Mouse (Mus musculus) small intestine, adult 2 months (tissue): Measurements from ENCODE around the gene Adgra3. TPM values are rescaled to one million over a fixed set of nuclear protein-coding genes. Genes with fewer than 3 reads are reported as not detected.

ENCODE experiments used
- H3K27ac ChIP-seq: fragments of 200-500 bp; 2 replicates; pipeline ENCODE4 v1.5.1; 2012; ENCODE audit warnings: low read depth, low read length, control low read depth, inconsistent platforms; ENCODE audit not compliant: insufficient read depth
- H3K27me3 ChIP-seq: fragments of 200-500 bp; 2 replicates; pipeline ENCODE4 v1.6.1; 2012; ENCODE audit warnings: mild to moderate bottlenecking, moderate library complexity, low read length, inconsistent platforms; ENCODE audit not compliant: control insufficient read depth, insufficient read depth
- H3K36me3 ChIP-seq: fragments of 200-500 bp; 2 replicates; pipeline ENCODE4 v1.6.1; 2012; ENCODE audit warnings: mild to moderate bottlenecking, low read length, control low read depth, inconsistent platforms; ENCODE audit not compliant: control insufficient read depth, insufficient read depth
- H3K4me1 ChIP-seq: fragments of 200-500 bp; 2 replicates; pipeline ENCODE4 v1.6.1; 2012; ENCODE audit warnings: low read length, inconsistent platforms, mixed read lengths; ENCODE audit not compliant: control insufficient read depth, insufficient read depth, insufficient read length
- H3K4me3 ChIP-seq: fragments of 200-500 bp; 2 replicates; pipeline ENCODE4 v1.5.1; 2012; ENCODE audit warnings: low read depth, mild to moderate bottlenecking, control low read depth, inconsistent platforms, low read length, moderate library complexity
- CTCF ChIP-seq: fragments of 200-500 bp; IDR thresholded peaks from 2 replicates; pipeline ENCODE4 v1.5.1; 2012; ENCODE audit warnings: low read depth, mild to moderate bottlenecking, control low read depth, inconsistent platforms, low read length, moderate library complexity, mixed read lengths; ENCODE audit not compliant: insufficient replicate concordance, insufficient read length; ENCODE audit errors: extremely low read depth
- POLR2A ChIP-seq: fragments of 200-500 bp; IDR thresholded peaks from 2 replicates; pipeline ENCODE4 v1.6.1; 2012; ENCODE audit warnings: low read depth, mild to moderate bottlenecking, control low read depth, inconsistent platforms, low read length, moderate library complexity
- WGBS: fragments of 180-500 bp; shearing (Covaris S2); methylation state at CpG from one replicate; pipeline ENCODE4 v1.1.7; 2018; 5-methylcytosine and 5-hydroxymethylcytosine counted together
- polyA plus RNA-seq: library from polyadenylated mRNA; depleted of rRNA; stranded (reverse); fragments of >200 nt; gene quantifications from 2 replicates; pipeline ENCODE4 v1.2.3, GENCODE M21; 2012

Adgra3 gene
- polyA plus RNA-seq, 1 experiment, result 18.2 TPM

DNA sequence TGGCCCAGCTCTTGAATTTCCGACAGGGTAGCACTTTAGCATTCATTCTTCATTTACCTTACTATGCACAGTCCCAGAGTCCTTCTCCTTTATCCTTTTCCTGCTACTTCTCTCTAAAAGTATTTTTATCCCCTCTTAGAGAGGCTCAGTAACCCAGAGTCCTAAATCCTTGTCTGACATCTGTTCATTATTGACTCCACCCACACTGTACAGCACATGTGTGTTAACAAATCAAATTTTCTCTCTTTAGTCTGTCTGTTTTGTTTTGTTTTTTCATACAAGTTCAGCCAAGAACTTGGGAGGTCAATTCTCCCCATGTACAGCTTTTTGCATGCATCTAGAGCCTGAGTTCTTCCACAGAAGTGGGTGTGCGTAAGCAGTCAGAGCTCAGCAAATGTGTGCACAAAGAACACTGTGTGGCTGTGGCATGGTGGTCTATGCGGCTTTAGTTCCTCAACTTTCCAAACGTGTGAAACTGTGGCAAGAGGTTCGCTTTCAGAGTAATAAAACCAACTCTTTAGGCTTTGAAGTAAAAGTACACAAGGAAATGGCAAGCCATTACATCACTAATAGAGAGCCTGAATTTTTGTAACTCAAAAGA lies 42.7 kb downstream of the Adgra3 start:
- H3K36me3 ChIP-seq, result peaks cover 9% of the 10 kb centered on the region
- H3K27me3 ChIP-seq, result no peaks in the 10 kb centered on the region
- TF ChIP-seq POLR2A, result no peak
- no peak for TF ChIP-seq CTCF
- H3K27ac ChIP-seq, result no peak overlapping the region
- 62% methylated on average over 5 of the region's 5 CpGs for WGBS
- no peak overlapping the region for H3K4me3 ChIP-seq
- no peaks in the 10 kb centered on the region for H3K4me1 ChIP-seq

DNA sequence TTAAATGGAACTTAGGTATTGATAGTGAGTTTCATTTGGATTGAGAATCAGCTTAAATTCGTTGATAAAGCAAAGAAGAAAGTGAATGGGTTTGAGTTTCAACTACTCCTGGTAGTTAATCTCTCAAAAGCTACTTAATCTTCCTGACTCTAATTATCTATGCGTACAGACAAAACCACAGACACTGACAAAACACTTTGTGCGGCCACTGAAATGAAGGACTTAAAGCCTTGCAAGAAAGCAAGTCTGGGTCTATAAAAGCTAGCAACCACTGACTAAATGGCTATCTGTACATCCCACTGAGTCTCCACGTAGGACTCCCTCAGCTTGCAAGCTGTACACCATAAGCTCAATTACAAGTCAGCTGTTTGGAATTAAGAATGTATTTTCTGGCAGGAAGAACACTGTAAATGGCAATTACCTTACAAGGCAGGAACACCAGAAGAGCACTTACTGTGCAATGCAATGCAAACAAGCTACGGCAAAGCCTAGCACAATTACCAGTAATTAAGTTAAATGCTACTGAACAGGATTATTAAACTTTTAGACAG lies 43.6 kb downstream of the Adgra3 start:
- 78% methylated on average over 5 of the region's 5 CpGs for WGBS
- no peaks in the 10 kb centered on the region for H3K27me3 ChIP-seq
- peaks cover 9% of the 10 kb centered on the region for H3K36me3 ChIP-seq
- no peak overlapping the region for H3K4me3 ChIP-seq
- H3K27ac ChIP-seq, result no peak overlapping the region
- TF ChIP-seq CTCF, result no peak
- no peak for TF ChIP-seq POLR2A
- H3K4me1 ChIP-seq, result no peaks in the 10 kb centered on the region

DNA sequence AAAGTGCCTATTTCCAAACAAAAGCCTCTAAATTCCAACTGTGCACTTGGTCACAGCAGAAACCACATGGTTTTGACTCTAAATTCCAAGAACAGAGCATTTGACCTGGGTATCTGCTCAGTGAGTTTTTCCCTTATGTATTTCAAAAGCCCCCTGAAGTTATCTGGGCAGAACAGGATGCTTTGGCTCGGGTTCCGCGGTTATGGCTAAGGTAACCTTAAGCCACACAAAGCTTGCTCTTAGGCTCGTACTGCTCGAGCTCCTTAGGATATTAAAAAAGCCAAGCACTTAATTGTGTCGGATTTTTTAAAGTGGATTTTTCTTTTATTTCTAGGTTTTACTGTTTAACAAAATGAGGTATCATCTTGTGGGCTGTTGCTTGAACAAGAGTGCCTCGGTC lies 44.1 kb downstream of the Adgra3 start:
- Histone ChIP-seq H3K27ac (no peak overlapping the region), H3K4me1 (no peaks in the 10 kb centered on the region), H3K36me3 (peaks cover 9% of the 10 kb centered on the region), H3K27me3 (no peaks in the 10 kb centered on the region), H3K4me3 (no peak overlapping the region)
- no peak for TF ChIP-seq POLR2A
- TF ChIP-seq CTCF, result no peak
- 90% methylated on average over 7 of the region's 7 CpGs for WGBS

DNA sequence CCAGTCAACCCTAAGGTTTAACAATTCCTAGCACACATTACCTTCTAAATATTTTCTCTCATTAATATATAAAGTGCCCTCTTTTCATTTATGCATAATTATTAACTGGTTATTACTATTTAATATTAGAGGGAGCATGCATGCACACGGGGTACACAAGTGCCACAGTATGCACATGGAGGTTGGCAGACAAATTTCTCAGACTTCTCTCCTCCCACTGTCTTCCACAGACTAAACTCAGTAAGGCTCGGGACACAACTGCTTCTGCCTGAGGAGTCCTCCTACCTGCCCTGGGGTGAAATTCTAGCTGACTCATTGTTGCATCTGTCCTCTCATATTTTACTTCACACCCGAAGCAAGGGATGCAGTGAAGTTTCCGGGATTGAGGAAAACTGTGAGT lies 44.8 kb downstream of the Adgra3 start:
- Histone ChIP-seq H3K4me1 (no peaks in the 10 kb centered on the region), H3K36me3 (peaks cover 9% of the 10 kb centered on the region), H3K4me3 (no peak overlapping the region), H3K27ac (no peak overlapping the region), H3K27me3 (no peaks in the 10 kb centered on the region)
- TF ChIP-seq POLR2A, result no peak
- TF ChIP-seq CTCF, result no peak
- WGBS, result 79% methylated on average over 4 of the region's 4 CpGs

DNA sequence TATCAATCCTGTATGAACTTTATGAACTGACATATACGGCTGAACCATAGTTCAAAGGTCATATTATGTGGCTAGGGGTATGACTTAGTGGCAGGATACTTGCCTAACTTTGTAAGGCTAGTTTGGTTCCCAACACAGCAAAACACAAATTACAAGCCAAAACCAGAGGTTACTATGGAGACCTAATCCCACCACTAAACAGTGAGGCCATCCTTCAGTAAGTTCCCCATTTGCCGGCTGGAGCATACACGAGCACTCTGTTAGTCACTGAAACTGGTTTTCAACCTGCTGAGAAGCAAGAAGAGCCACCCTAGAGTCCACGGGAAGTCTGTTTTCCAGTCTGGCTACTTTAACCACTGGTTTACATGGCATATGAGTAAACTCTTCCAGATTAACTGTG lies 50.0 kb downstream of the Adgra3 start:
- 58% methylated on average over 4 of the region's 4 CpGs for WGBS
- no peaks in the 10 kb centered on the region for H3K4me1 ChIP-seq
- no peak overlapping the region for H3K27ac ChIP-seq
- no peak for TF ChIP-seq CTCF
- no peak for TF ChIP-seq POLR2A
- H3K4me3 ChIP-seq, result no peak overlapping the region
- H3K27me3 ChIP-seq, result no peaks in the 10 kb centered on the region
- H3K36me3 ChIP-seq, result peaks cover 10% of the 10 kb centered on the region

DNA sequence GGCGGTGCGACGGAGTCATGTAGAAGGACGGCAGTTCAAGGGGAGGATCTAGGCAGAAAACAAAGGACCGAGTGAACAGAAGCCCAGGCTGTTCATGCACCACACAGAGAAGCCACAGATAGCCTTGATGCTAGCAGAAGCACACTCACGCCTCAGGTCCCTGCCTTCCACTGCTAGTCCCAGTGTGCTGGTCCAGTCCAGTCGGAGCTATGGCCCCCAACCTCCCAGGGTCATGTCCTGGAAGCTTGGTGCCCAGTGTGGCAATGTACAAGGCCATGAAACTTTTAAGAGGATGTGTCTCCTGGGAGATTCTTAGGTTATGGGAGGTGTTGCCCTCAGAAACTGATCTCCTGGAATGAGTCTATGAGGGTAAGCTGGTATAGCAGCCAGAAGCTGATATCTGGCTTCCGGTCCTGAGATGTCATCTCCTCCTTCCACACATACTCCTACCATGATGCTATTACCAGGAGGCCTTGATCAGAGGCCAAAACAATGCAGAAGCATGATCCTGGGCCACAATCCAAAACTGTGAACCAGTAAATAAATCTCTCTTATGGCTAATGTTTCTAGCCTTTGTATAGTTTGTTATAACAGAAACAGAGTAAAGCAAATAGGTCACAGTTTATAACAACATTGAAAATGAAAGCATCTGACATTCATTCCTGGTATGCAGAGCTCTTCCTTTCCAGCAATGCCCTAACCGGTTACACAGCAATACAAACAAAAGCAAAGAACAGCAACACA lies 51.7 kb downstream of the Adgra3 start:
- H3K4me3 ChIP-seq, result no peak overlapping the region
- H3K4me1 ChIP-seq, result no peaks in the 10 kb centered on the region
- H3K27ac ChIP-seq, result no peak overlapping the region
- TF ChIP-seq POLR2A (no peak), CTCF (no peak)
- H3K27me3 ChIP-seq, result no peaks in the 10 kb centered on the region
- WGBS, result 82% methylated on average over 9 of the region's 9 CpGs
- peaks cover 3% of the 10 kb centered on the region; the same call in 1 of the 2 replicates for H3K36me3 ChIP-seq

DNA sequence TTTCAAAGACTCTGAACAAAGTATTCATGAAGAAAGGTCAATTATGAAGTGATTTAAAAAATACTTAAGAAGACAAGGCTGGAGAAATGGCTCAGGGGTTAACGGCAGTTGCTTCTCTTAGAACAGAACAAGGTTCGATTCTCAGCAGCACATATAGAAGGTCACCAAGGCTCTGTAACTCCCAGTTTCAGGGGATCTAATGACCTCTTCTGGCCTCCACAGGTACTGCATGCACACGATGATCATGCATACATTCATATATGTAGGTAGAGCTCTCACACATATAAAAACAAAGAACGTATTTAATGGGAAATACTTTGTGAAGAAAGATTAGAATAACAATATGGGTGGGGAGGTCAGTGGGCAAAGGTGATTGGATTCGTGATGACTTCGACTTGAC lies 56.5 kb downstream of the Adgra3 start:
- WGBS, result 86% methylated on average over 6 of the region's 6 CpGs
- no peak overlapping the region for H3K4me3 ChIP-seq
- H3K36me3 ChIP-seq, result peaks cover 8% of the 10 kb centered on the region

More for the DNA sequence above, 56.5 kb downstream of the Adgra3 start:
- H3K27me3 ChIP-seq, result no peaks in the 10 kb centered on the region
- no peak overlapping the region for H3K27ac ChIP-seq
- no peak for TF ChIP-seq CTCF
- TF ChIP-seq POLR2A, result no peak
- H3K4me1 ChIP-seq, result no peaks in the 10 kb centered on the region
